Mouse (Mus musculus) forebrain, embryonic 12.5 days (tissue): Measurements from ENCODE around the gene Smg6. TPM values are rescaled to one million over a fixed set of nuclear protein-coding genes. Genes with fewer than 3 reads are reported as not detected.
A peak's percentile ranks its signal among the peaks of the same experiment; 100 is the strongest.

Experiments
- ATAC-seq: fragments of 200-750 bp; cut with Nextera tagmentation; 2 replicates; pipeline ENCODE4 v1.8.0; 2017; ENCODE audit warnings: moderate TSS enrichment; ENCODE audit not compliant: low FRiP score
- H3K27ac ChIP-seq: fragments of 300-500 bp; sonication (generic); 2 replicates; pipeline ENCODE4 v1.5.1; 2016; ENCODE audit warnings: mild to moderate bottlenecking
- H3K27me3 ChIP-seq: fragments of 300-500 bp; sonication (generic); 2 replicates; pipeline ENCODE4 v1.6.1; 2016; ENCODE audit warnings: mild to moderate bottlenecking
- H3K36me3 ChIP-seq: fragments of 300-500 bp; sonication (generic); replicated peaks from 2 replicates; pipeline ENCODE4 v1.6.1; 2016; ENCODE audit warnings: mild to moderate bottlenecking
- H3K4me1 ChIP-seq: fragments of 300-500 bp; sonication (generic); 2 replicates; pipeline ENCODE4 v1.6.1; 2016
- H3K4me2 ChIP-seq: fragments of 300-500 bp; sonication (generic); 2 replicates; pipeline ENCODE4 v1.6.1; 2016; ENCODE audit warnings: mild to moderate bottlenecking, moderate library complexity
- H3K4me3 ChIP-seq: fragments of 300-500 bp; sonication (generic); replicated peaks from 2 replicates; pipeline ENCODE4 v1.5.1; 2016; ENCODE audit warnings: mild to moderate bottlenecking
- H3K9ac ChIP-seq: fragments of 300-500 bp; sonication (generic); 2 replicates; pipeline ENCODE4 v1.6.1; 2016; ENCODE audit warnings: mild to moderate bottlenecking
- H3K9me3 ChIP-seq: fragments of 300-500 bp; sonication (generic); 2 replicates; pipeline ENCODE4 v1.6.1; 2016
- WGBS: fragments of 180-500 bp; shearing (Covaris S2); methylation state at CpG from one replicate; pipeline ENCODE4 v1.1.7; 2016; 5-methylcytosine and 5-hydroxymethylcytosine counted together
- polyA plus RNA-seq: library from polyadenylated mRNA; unstranded; fragments of >200 nt; fragmentation: Nextera tagmentation; extraction: Ambion mirVana; gene quantifications from 2 replicates; pipeline ENCODE4 v1.2.1, GENCODE M21; 2016

Smg6 gene
- polyA plus RNA-seq, 1 experiment from 2014 or later: 22.0 TPM

GRCm38 (mm10) chr11:75189713-75190370 is 264.2 kb downstream of the Smg6 start:
- ATAC-seq: peak; percentile 34
- Histone ChIP-seq H3K4me2 (peak overlapping the region; percentile 93), H3K36me3 (no peaks in the 10 kb centered on the region), H3K4me3 (peak overlapping the region; percentile 72), H3K4me1 (peaks cover 46% of the 10 kb centered on the region), H3K27me3 (peaks cover 43% of the 10 kb centered on the region), H3K27ac (no peak overlapping the region), H3K9me3 (no peaks in the 10 kb centered on the region), H3K9ac (peak overlapping the region; percentile 70)
- WGBS: under 1% methylated on average over 22 of the region's 22 CpGs

- Histone ChIP-seq H3K27me3 (peaks cover 48% of the 10 kb centered on the region), H3K4me2 (peak overlapping the region; percentile 93), H3K36me3 (no peaks in the 10 kb centered on the region), H3K9ac (peak overlapping the region; percentile 70), H3K4me1 (peaks cover 47% of the 10 kb centered on the region), H3K9me3 (no peaks in the 10 kb centered on the region), H3K27ac (no peak overlapping the region), H3K4me3 (peak overlapping the region; percentile 72)
- ATAC-seq: peak; percentile 83
- under 1% methylated on average over 24 of the region's 24 CpGs for WGBS
Measured at GRCm38 (mm10) chr11:75190371-75190724, 264.7 kb downstream of the Smg6 start.

GRCm38 (mm10) chr11:75190905-75191441 is 265.4 kb downstream of the Smg6 start, which contains the start of gene Dph1:
Gene Dph1, minus strand, starts transcription at chr11:75191241.
- H3K4me1 ChIP-seq: peaks cover 53% of the 10 kb centered on the region
- peak within 1 kb of the TSS; percentile 93 for H3K4me2 ChIP-seq
- H3K4me3 ChIP-seq: peak within 1 kb of the TSS; percentile 72
- peaks cover 54% of the 10 kb centered on the region for H3K27me3 ChIP-seq
- H3K36me3 ChIP-seq: no peaks in the 10 kb centered on the region
- WGBS: 40% methylated on average over 5 of the region's 5 CpGs
- no peaks in the 10 kb centered on the region for H3K9me3 ChIP-seq
- ATAC-seq: no peak
- H3K27ac ChIP-seq: no peak within 1 kb of the TSS
- H3K9ac ChIP-seq: peak within 1 kb of the TSS; percentile 70

GRCm38 (mm10) chr11:75191841-75192240 is 266.2 kb downstream of the Smg6 start:
- Histone ChIP-seq H3K27ac (no peak overlapping the region), H3K4me1 (peaks cover 56% of the 10 kb centered on the region), H3K9ac (no peak overlapping the region), H3K9me3 (no peaks in the 10 kb centered on the region), H3K4me2 (no peak overlapping the region), H3K27me3 (peaks cover 63% of the 10 kb centered on the region), H3K4me3 (no peak overlapping the region), H3K36me3 (no peaks in the 10 kb centered on the region)
- 64% methylated on average over 6 of the region's 6 CpGs for WGBS
- no peak for ATAC-seq

- H3K4me3 ChIP-seq: peak overlapping the region; percentile 49
- H3K27me3 ChIP-seq: peaks cover 69% of the 10 kb centered on the region
- 24% methylated on average over 13 of the region's 13 CpGs for WGBS
- no peaks in the 10 kb centered on the region for H3K36me3 ChIP-seq
- no peaks in the 10 kb centered on the region for H3K9me3 ChIP-seq
- no peak for ATAC-seq
- peak overlapping the region; percentile 69 for H3K4me2 ChIP-seq
- H3K4me1 ChIP-seq: peaks cover 58% of the 10 kb centered on the region
- no peak overlapping the region for H3K9ac ChIP-seq
- H3K27ac ChIP-seq: no peak overlapping the region
Measured at GRCm38 (mm10) chr11:75192336-75193214, 267.0 kb downstream of the Smg6 start.

- H3K4me1 ChIP-seq: peaks cover 58% of the 10 kb centered on the region
- H3K9ac ChIP-seq: peak within 1 kb of the TSS; percentile 48
- peak within 1 kb of the TSS; percentile 69 for H3K4me2 ChIP-seq
- WGBS: under 1% methylated on average over 84 of the region's 84 CpGs
- peak within 1 kb of the TSS; percentile 49 for H3K4me3 ChIP-seq
- no peak for ATAC-seq
- H3K27ac ChIP-seq: no peak within 1 kb of the TSS
- no peaks in the 10 kb centered on the region for H3K9me3 ChIP-seq
- H3K27me3 ChIP-seq: peaks cover 78% of the 10 kb centered on the region
- H3K36me3 ChIP-seq: no peaks in the 10 kb centered on the region
Measured at GRCm38 (mm10) chr11:75193256-75194071, 267.8 kb downstream of the Smg6 start, which contains the start of gene Rtn4rl1. Gene Rtn4rl1, plus strand, starts transcription at chr11:75193783.

GRCm38 (mm10) chr11:75194121-75194849 is 268.7 kb downstream of the Smg6 start:
- H3K4me2 ChIP-seq: peak overlapping the region; percentile 69
- WGBS: under 1% methylated on average over 52 of the region's 52 CpGs
- ATAC-seq: no peak
- no peaks in the 10 kb centered on the region for H3K36me3 ChIP-seq
- H3K27me3 ChIP-seq: peaks cover 86% of the 10 kb centered on the region
- H3K27ac ChIP-seq: no peak overlapping the region
- H3K4me1 ChIP-seq: peaks cover 55% of the 10 kb centered on the region
- no peaks in the 10 kb centered on the region for H3K9me3 ChIP-seq
- H3K4me3 ChIP-seq: peak overlapping the region; percentile 49
- peak overlapping the region; percentile 48 for H3K9ac ChIP-seq

- peaks cover 48% of the 10 kb centered on the region for H3K4me1 ChIP-seq
- no peaks in the 10 kb centered on the region for H3K9me3 ChIP-seq
- peaks cover 90% of the 10 kb centered on the region for H3K27me3 ChIP-seq
- H3K36me3 ChIP-seq: no peaks in the 10 kb centered on the region
- 1% methylated on average over 39 of the region's 39 CpGs for WGBS
- peak overlapping the region; percentile 69 for H3K4me2 ChIP-seq
- H3K9ac ChIP-seq: peak overlapping the region; percentile 48
- H3K4me3 ChIP-seq: peak overlapping the region; percentile 49
- H3K27ac ChIP-seq: no peak overlapping the region
- peak; percentile 28; the same call in 1 of the 2 replicates for ATAC-seq
Measured at GRCm38 (mm10) chr11:75194850-75195461, 269.3 kb downstream of the Smg6 start.

GRCm38 (mm10) chr11:75196131-75196530 is 270.5 kb downstream of the Smg6 start:
- no peaks in the 10 kb centered on the region for H3K36me3 ChIP-seq
- no peak overlapping the region for H3K4me2 ChIP-seq
- no peak for ATAC-seq
- H3K4me3 ChIP-seq: no peak overlapping the region
- peaks cover 40% of the 10 kb centered on the region for H3K4me1 ChIP-seq
- peaks cover 95% of the 10 kb centered on the region for H3K27me3 ChIP-seq
- H3K27ac ChIP-seq: no peak overlapping the region
- no peaks in the 10 kb centered on the region for H3K9me3 ChIP-seq
- 44% methylated on average over 6 of the region's 6 CpGs for WGBS
- H3K9ac ChIP-seq: no peak overlapping the region; the same call in 1 of the 2 replicates

- WGBS: 41% methylated on average over 7 of the region's 7 CpGs
- no peak overlapping the region for H3K4me2 ChIP-seq
- peaks cover 77% of the 10 kb centered on the region for H3K27me3 ChIP-seq
- H3K36me3 ChIP-seq: no peaks in the 10 kb centered on the region
- no peaks in the 10 kb centered on the region for H3K9me3 ChIP-seq
- H3K4me3 ChIP-seq: no peak overlapping the region
- peaks cover 41% of the 10 kb centered on the region for H3K4me1 ChIP-seq
- no peak for ATAC-seq
- H3K27ac ChIP-seq: no peak overlapping the region
- no peak overlapping the region for H3K9ac ChIP-seq
Measured at GRCm38 (mm10) chr11:75197956-75198355, 272.3 kb downstream of the Smg6 start.

GRCm38 (mm10) chr11:75198792-75199191 is 273.2 kb downstream of the Smg6 start:
- Histone ChIP-seq H3K4me2 (no peak overlapping the region), H3K9me3 (no peaks in the 10 kb centered on the region), H3K4me1 (peaks cover 36% of the 10 kb centered on the region), H3K27ac (no peak overlapping the region), H3K36me3 (no peaks in the 10 kb centered on the region), H3K27me3 (peaks cover 68% of the 10 kb centered on the region), H3K4me3 (no peak overlapping the region), H3K9ac (no peak overlapping the region)
- WGBS: 77% methylated on average over 4 of the region's 4 CpGs
- ATAC-seq: no peak
